Mouse (Mus musculus): ENCODE measurements at regions not wholly inside any gene's neighbourhood (a gene's known extent, or its start where the extent isn't known, plus 50 kb on each side); places are given as distances from the start of the nearest gene placed in this dataset.
"Not testable (repeated sequence)": the region's sequence is repeated elsewhere in the genome, so short reads cannot be mapped to it uniquely, and the experiment has no call there.

DNA sequence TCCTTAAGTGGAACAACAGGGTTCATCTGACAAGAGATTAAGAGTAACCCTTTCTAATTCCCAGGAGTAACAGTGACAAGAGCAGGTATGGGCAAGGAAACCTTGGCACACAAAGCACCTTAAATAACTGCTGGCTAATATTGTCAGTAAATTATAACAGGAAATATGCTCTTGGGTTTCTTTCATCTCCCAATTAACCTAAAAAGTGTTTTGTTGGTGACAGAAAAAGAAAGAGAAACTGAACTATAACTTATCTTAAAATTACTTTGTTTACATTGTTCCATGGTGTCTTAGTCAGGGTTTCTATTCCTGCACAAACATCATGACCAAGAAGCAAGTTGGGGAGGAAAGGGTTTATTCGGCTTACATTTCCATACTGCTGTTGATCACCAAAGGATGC lies 170.0 kb upstream of the Ngly1 start:
- no peak for DNase-seq (ENCODE audit: low read depth, low spot score)

DNA sequence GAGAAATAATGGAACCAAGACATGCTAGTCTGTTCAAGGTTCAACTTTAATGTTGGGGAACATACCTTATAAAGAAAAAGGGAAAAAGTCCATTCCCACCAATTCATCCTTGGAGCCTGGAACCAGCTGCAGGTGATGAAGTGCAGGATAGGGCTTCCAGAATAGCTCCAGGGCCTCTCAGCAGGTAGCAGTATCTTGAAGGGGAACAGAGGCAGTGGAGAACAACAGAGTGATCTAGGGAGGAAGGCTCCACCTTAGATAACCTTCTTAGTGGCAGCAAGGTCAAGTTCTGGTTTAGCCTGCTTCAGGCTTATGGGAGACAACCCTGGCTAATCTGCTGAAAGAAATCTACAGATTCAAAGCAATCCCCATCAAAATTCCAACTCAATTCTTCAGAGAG lies 161.8 kb upstream of the Ngly1 start:
- not testable (repeated sequence) for DNase-seq (ENCODE audit: low read depth, low spot score)

DNA sequence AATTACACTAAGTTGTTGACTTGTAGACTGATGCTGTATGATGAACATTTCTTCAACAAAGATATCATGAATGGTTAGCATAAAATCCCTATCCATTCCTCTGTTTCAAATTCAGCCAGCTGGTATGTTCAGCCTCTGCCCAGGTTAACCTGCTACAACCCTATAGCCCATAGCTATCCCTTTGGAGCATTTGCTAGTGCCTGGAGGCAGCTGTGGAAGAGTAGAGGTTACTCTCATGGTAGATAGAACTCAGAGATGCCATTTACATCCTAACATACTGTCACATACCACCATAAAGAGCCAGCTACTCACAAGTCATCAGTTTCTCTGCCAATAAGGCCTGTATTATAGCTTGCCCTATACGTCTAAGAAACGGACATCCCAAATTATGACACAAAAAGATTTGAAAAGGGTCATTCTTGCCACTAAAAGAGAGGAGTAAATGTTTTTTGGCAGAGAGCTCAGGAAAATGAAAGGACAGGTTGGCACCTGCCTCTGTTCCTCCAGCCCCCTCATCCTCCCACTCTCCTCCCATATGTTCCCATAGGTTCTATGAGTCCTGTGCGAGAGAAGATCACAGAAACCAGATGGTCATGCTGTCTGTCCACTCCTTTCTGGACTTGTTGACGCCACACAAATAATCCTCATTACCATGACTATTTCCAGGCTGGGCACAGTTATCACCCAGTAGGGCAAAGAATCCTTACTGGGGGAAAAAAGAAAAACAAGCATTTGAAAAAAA lies 156.5 kb upstream of the Ngly1 start:
- DNase-seq (ENCODE audit: low read depth, low spot score) = no peak

GRCm38 (mm10) chr14:16093133-16093505 lies 156.0 kb upstream of the Ngly1 start:
- no peak for DNase-seq (ENCODE audit: low read depth, low spot score)

DNA sequence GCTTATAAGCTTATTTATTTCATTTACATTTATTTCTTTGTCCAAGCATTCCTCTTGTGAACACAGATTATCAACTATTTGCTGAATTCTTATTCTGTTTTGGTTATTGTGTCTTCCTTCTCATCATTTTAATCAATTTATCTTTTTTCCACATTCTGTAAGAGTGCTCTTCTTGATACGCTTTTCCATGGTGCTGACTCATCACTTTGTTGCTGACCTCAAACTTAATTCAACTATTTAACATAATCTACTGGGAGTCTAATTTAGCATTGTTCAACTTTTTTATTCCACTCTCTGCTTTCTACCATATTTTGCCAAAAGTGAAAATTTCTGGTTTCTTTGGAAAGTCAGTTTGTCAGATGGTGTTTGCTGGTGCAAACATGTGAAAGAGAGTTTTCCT lies 139.7 kb upstream of the Ngly1 start:
- no peak for DNase-seq (ENCODE audit: low read depth, low spot score)

- no peak for DNase-seq (ENCODE audit: low read depth, low spot score)
Measured at GRCm38 (mm10) chr14:16132672-16133071, 116.4 kb upstream of the Ngly1 start.

DNA sequence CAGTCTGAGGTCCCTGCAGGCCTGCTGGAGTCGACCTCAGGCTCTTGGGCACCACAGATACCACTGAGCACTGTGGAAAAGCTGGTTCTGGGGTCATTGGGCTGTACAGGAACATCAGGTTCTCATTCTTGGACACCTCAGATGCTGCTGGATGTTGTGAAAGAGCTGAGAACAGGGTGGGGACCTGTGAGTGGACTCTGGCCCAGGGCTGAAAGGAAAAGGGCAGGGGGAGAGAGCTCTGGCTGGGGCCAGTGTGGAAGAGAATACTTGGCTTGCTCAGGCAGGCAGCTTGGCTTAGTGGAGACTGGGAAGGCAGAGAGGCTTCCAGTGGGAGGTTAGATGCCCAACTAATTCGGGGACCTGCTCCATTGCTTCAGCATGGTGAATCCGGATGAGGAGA lies 115.7 kb upstream of the Ngly1 start:
- no peak for DNase-seq (ENCODE audit: low read depth, low spot score)

GRCm38 (mm10) chr14:16136187-16136586 lies 112.9 kb upstream of the Ngly1 start:
- DNase-seq (ENCODE audit: low read depth, low spot score) = no peak

DNA sequence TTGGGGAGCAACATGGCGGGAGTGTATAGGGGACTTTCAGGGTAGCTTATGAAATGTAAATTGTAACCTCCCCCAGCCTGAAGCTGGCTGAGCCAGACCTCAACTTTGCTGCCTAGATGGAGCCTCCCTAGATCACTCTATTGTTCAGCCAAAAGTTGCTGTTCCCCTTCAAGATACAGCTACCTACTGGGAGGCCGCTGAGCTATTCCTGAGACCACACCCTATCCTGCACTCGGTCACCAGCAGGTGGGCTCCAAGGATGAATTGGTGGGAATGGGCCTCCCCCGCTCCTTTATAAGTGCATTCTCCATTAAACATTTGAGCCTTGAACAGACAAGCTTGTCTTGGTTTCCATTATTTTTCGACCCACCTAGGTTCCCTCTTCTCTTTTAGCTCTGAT lies 104.8 kb upstream of the Ngly1 start:
- no peak for DNase-seq (ENCODE audit: low read depth, low spot score)

DNA sequence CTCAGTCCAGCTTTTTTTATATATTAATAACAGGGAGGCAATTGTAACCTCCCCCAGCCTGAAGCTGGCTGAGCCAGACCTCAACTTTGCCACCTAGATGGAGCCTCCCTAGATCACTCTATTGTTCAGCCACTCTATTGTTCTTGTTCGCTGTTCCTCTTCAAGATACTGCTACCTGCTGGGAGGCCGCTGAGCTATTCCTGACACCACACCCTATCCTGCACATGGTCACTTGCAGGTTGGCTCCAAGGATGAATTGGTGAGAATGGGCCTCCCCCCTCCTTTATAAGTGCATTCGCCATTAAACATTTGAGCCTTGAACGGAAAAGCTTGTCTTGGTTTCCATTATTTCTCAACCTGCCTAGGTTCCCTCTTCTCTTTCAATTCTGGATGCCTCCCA lies 102.3 kb upstream of the Ngly1 start:
- DNase-seq (ENCODE audit: low read depth, low spot score) = no peak

GRCm38 (mm10) chr14:16151815-16152214 lies 97.3 kb upstream of the Ngly1 start:
- DNase-seq (ENCODE audit: low read depth, low spot score) = no peak

DNA sequence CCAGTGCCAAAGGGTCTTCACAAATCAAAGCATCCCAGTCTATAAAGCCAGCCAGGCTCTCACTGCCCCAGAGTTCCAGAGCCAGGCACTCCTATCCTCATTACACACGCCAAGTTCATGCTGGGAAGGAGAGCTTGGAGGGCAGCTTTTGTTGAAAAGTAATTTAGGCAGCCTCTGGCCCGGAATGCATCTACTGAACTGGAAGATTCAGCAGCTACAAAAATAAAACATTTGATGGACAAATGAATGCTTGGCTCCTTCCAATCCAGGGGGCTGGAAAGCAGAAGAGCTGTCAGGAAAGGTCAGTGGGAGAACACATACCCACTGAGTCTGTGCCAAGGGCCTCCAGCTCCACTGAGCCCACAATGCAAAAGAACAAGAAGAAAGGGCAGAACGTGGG lies 96.4 kb upstream of the Ngly1 start:
- no peak for DNase-seq (ENCODE audit: low read depth, low spot score)

DNA sequence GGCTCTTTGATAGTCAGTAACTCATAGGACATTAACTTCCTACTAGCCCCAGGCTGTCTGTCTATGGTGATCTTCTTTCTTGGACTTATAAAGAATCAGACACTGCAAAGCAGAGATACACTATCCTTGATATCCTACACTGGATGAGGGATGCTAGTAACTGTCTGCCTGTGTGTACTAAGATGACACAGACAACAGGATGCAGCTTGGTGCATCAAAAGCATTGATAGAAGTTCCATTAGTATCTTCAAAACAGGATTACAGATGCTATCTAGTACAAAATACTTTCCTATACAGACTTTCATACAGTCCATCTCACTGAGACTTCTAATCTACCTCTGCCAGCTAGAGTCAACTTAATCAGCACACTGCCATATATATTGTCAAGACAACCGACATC lies 94.0 kb upstream of the Ngly1 start:
- no peak for DNase-seq (ENCODE audit: low read depth, low spot score)

DNA sequence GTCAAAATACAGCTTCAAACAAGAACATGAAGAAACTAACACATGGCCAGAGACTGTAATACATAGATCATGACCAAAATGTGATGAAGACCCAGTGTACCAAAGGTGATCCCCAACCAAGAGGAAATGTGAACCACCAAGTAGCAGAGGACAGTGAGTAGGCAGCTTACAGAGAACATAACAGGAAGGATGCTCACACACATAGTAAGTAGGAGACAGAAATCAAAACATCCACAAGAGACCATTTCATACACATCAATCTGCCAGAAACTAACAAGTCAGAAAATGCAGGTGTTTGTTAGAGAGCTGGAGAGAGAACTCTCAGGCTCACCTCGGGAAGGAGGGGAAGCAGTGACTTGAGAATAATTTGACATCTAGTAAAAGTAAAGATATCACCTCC lies 78.9 kb upstream of the Ngly1 start:
- no peak for DNase-seq (ENCODE audit: low read depth, low spot score)

GRCm38 (mm10) chr14:16172261-16172660 lies 76.8 kb upstream of the Ngly1 start:
- no peak for DNase-seq (ENCODE audit: low read depth, low spot score)

GRCm38 (mm10) chr14:16173292-16173691 lies 75.8 kb upstream of the Ngly1 start:
- no peak for DNase-seq (ENCODE audit: low read depth, low spot score)

GRCm38 (mm10) chr14:16178227-16178626 lies 70.9 kb upstream of the Ngly1 start:
- DNase-seq (ENCODE audit: low read depth, low spot score) = no peak

DNA sequence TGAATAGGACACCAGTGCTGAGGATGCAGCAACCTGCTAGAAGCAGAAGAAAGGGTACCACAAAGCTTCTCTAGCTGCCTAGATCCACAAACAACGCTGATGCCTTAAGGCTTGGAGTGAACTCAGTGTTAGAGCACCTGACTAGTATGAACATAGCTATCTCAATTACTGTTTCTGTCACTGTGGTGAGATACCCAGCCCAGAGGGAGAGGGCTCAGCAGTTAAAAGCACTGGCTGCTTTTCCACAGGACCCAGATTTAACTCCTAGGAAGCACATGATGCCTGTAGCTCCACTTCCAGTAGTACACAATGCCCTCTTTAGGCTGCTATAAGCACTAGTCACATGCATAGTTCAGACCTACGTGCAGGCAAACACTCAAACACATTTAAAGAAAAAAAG lies 67.3 kb upstream of the Ngly1 start:
- no peak for DNase-seq (ENCODE audit: low read depth, low spot score)

DNA sequence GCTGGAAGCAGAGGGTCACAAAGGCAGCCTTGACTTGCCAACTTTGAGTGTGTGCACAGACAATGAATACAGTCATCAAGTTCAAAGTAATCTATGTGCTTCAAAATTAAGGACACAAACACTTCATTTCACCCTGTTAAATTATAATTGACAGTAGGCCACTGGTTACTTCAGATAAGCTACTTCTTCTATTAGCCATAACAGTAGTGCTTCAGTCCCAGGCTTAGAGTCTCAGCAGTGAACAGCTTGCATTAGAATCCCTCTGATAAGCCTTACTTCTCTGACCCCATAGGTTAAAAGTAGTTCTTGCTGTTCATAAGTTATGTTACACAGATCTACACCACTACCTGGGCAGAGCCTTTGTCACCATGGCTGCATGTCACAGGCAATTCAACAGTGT lies 63.8 kb upstream of the Ngly1 start:
- no peak for DNase-seq (ENCODE audit: low read depth, low spot score)

All from 3T3-L1 (cell line).